Mouse (Mus musculus): ENCODE results near the gene Krtdap.

The Krtdap gene

DNA sequence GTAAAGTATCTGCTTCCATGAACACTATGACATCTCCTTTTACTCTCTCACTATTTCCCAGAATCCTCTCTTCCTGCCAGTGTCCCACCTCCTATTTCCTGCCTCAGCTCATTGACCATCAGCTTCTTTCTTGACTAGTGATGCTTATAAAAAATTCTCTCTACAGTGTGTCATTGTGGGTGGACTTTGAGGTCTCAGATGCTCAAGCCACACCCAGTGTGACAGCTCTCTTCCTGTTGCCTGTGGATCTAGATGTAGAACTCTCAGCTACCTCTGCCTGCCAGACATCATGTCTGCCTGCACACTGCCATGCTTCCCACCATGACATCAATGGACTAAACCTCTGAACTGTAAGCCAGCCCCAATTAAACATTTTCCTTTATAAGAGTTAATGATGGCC lies 49.6 kb downstream of the Krtdap start:
- no peak for DNase-seq (ENCODE audit: low spot score in 2 of 2)

GRCm38 (mm10) chr7:30840306-30840705 lies 52.6 kb downstream of the Krtdap start:
- no peak for DNase-seq (ENCODE audit: low spot score in 2 of 2)

All from frontal cortex, postnatal 25 days (tissue).